Mouse (Mus musculus): ENCODE measurements around the gene Sp3. TPM values are rescaled to one million over a fixed set of nuclear protein-coding genes. Genes with fewer than 3 reads are reported as not detected.
A peak's percentile ranks its signal among the peaks of the same experiment; 100 is the strongest.
"Not testable (repeated sequence)": the region's sequence is repeated elsewhere in the genome, so short reads cannot be mapped to it uniquely, and the experiment has no call there.

The Sp3 gene
- total RNA-seq, 2 experiments from 2014 or later = 34.9 to 37.6 TPM

DNA sequence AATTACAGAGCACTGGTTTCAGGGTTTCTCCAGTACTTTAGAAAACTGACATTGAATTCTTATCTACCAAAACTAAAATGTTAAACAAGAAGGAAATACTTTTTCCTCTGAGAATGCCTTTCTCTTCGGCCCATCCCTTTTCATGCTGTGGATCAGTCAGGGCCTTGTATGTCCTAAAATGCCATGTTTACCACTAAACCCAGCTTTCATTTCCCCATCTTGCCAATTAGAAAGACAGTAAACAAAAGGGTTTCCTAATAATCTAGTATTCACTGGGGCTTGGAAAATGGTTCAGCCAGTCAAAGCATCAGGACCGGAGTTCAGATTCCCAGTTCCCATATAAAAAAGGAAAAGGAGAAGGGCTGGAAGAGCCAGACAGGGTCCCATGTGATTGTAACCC lies 14.8 kb downstream of the Sp3 start:
- intact Hi-C loops (cut with DNase I) = no loop called here
- DNase-seq = no peak

DNA sequence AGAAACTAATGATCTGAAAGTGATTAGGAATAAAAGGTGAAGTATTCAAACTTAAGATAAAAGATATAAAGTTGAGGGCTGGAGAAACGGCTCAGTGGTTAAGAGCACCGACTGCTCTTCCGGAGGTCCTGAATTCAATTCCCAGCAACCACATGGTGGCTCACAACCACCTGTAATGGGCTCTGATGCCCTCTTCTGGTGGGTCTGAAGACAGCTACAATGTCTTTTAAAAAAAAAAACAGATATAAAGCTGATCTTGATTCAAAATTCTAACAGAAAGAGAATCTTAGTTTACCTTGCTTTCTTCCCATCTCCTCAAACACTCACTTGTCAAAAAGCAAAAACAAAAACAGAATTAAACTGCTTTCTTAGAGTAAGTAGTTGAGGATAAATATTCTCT lies 23.8 kb downstream of the Sp3 start:
- intact Hi-C loops (cut with DNase I) = no loop called here
- no peak for DNase-seq

DNA sequence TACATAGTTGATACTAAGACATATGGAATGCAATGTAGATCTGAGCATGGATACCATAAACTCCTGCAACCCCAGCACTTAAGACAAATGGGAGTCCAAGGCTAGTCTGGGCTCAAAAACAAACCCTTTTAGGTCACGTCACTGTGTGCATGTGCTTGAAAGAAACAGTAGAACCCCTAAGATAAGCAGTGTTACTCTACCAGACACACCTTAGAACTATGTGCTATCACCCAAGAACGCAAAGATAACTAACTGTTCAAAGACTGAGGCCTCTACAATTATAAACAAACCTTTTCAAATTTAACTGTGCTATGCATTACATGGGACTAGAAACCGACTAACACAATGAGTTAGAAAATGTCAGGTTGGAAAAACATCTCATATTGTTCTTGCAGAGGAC lies 27.3 kb downstream of the Sp3 start:
- intact Hi-C loops (cut with DNase I) = no loop called here
- DNase-seq = no peak

DNA sequence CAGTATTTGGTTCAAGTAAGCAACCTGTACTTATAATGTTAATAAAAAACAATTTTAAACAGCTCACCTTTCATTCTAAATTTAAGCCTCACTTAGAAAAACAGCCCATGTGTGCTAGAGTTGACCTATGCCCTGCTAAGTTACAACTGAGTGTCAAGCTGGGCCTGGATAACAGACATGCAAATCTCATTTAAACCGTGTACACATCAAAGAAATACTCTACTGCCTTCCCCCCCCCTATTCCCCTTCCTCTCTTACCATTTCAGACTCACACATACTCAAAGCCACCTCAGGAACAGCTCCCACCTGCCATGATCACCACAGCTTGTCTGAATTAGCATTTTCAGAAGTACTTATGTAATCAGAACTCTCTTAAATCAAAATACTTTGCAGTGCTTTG lies 44.3 kb downstream of the Sp3 start:
- no peak for DNase-seq
- intact Hi-C loops (cut with DNase I) = no loop called here

DNA sequence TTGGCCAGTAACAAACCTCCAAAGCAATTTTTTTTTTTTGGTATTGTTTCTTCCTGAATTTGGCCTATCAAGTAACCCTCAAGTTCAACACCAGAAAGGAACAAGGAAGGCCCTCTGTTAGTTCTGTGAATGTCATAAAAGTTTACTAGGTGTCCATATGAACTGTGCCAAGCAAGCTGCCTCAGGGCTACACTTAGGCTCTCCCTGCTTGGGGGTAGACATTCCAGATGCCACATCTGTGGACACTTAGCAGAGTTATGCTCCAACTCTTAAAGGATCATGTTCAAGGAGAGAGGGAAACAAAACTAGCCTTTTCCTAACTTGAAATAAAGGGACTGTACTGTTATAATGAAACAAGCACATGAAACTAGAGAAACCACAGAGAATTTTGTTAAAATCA lies 48.1 kb downstream of the Sp3 start:
- intact Hi-C loops (cut with DNase I) = no loop called here
- DNase-seq = no peak

DNA sequence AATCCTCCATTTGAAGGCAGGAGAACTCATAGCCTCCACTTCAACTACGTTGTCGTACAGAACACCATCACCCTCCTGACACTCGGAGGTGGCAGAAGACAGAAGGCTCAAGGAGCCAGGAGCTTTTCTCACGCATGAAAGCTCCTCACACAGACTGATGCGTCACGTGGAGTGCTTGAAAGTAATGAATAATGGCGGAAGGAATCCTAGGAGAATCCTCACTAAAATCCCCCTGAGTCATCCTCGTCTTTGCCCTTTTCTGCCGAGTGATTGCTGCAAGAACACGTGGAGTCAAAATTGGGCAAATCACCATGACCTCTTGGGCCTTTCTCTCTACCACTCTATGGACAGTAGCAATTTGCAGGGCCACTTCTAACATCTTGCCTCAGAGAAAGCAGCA lies 55.3 kb downstream of the Sp3 start:
- intact Hi-C loops (cut with DNase I) = no loop called here
- no peak for DNase-seq

DNA sequence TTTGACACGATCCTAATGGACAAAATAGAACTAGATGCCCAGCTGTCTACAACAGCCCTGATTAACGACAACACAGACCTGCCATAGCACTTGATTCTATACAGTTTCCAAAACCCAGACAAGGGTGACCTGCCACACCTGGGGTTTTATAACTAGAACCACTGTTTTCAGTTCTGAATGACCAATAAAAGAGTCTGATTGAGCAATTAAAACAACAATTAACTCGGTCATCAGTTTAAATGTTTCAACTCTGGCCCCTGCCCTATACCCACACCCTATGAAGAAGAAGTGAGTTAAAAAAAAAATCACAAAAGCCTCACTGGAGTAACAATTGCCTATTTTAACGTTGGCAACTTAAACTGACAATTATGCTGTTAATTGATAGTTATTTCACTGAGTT lies 64.1 kb downstream of the Sp3 start:
- intact Hi-C loops (cut with DNase I) = no loop called here
- DNase-seq = no peak

DNA sequence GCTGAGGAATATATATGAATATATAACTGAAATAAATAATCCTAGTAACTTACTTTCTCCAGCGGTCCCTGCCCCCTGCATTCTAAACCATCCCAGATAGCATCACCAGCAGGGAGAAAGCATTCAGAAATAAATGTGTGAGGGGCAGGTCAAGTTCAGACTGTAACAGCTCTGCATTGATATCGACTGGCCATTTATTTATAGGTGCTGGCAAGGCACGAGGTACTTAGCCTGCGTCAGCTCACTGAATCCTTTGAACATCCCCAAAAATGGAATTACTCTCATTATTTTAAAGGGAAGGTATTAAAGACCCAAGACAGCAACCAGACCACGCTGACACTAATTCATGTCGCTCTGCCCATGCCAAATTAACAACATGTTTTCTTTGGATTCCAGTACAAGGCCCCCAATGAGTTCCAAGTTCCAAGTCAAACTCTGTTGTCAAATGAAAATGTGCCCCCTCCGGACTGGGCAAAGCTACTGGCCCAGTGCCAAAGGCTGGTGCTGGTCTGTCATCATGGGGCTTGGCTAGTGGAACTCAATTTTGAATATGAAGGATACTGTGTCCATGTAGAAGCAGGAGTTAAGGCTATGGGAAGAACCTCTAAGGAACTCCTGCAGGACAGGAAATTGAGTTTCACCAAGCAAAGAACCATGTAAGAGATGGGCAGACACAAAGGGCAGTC lies 64.9 kb downstream of the Sp3 start:
- intact Hi-C loops (cut with DNase I) = no loop called here
- DNase-seq = no peak

DNA sequence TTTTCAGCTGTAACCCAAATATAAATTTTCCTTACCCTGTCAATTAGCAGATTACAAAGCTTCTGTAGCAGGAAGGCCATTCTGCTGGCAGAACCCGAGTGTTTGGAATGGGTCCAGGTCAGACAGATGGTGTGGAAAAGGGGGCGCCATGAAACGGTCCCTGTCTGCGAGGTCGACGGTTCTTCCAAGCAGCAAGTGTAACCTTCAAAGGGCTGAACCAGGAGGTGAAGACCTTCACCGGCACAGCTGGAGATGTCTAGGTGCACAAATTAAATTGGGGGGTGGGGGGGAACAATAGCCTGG lies 66.8 kb downstream of the Sp3 start:
- intact Hi-C loops (cut with DNase I) = no loop called here
- DNase-seq = no peak

DNA sequence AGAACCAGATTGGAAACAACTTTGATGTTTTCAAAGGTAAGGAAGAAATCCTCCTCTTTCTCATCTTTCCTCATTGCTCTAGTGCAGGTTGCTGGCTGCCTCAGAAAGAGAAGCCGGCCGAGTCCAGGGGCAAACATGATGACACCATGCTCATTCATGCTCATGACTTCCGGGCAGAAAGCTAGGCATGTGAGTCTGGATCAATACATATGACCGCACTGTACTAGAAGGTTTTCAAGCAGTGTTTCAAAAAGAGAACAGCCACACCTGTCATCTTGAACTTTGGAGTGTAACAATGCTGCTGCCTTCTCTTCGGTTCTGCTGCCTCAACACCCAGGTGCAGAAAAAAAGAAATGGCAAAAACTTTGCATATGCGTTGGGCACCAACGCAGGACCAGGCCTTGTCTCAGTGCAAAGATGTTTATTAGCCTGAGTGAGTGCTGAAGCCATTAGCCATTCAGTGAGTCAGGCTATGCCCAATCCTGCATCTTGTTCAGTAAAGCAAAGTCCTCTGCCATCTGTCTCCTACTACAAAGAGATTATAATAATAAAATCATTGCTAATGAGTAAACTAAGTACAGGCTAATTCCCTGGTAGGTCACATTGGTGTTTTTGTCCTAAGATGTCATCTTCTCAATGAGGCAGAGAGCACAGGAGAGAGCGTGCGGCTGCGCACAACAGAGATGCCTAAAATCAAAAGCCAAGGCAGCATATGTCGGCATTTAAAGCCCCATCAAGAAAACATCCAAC lies 67.4 kb downstream of the Sp3 start:
- intact Hi-C loops (cut with DNase I) = no loop called here
- DNase-seq = no peak

DNA sequence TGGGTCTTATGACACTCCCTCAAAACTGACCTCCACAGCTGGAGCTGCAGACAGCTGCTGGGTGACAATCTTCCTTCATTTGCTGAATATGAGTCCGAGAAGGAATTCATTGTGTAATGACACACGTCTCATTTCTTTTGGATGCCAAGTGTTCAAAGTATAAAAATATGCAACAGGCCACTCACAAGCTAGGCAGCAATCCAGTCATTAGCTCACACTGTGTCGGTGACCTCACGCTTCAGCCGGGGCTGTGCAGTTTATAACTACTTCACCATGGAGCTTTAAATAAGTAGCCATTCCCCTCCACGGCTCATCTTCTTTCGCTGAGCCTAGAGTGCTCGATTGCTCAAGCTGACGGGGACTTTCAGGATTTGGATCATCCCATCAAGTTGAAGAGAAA lies 68.7 kb downstream of the Sp3 start:
- intact Hi-C loops (cut with DNase I) = no loop called here
- peak; percentile 16 to 39 for DNase-seq

DNA sequence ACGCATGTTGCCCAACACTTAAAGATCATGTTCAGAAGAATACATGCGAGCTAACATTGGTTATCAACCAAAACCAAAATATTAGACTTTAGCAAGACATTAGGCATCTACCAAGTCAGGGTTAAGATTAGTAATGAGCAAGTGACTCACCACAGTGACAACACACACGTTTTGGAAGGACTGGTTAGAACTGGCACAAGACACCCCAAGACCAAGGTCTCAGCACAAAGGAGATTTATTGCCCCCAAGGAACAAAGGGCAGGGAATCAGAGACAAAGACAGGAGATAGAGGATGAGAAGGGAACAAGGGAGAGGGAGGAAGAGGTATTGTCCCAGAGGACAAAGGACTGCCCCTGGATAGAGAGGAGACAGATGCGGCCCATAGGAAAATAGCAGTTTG lies 71.2 kb downstream of the Sp3 start:
- intact Hi-C loops (cut with DNase I) = loop anchor here (10.0 kb wide), 1 partner anchor 146 kb away; no protein-coding TSS in a partner anchor
- DNase-seq = no peak

DNA sequence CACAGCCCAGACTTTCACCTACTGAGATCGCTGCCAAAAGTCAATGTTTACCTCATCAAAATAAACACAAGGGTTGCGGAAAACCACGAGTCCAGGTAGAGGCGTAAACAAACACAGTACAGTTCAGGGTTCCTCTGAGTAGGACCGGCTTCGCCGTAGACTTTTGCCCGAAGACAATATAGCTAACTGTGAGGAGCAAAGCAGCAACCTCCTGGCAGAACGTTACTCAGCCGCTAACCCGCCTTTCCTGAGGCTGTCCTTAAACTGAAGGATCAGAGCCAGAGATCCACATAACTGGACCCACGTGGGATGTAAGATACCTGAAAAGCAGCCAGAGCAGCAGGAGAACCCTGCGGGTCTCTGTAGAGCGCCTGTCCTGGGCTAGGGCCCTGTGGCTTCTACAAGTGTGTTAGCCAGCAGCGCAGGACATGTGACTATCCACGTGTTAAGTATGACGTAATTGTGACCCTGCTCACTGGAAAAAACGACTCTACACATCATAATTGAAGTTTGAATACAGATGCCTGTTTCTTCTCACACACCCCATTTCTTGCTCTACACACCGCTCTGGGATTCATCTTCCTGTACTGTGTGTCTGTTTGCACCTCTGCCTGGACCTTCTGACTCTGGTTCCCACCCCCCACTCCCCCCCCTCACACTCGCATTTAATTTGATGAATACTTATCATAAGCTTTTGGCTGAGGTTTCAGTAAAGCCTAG lies 71.9 kb downstream of the Sp3 start:
- DNase-seq = peak in 1 of 2 experiments; percentile 29
- intact Hi-C loops (cut with DNase I) = loop anchor here (10.0 kb wide), 1 partner anchor 146 kb away; no protein-coding TSS in a partner anchor

DNA sequence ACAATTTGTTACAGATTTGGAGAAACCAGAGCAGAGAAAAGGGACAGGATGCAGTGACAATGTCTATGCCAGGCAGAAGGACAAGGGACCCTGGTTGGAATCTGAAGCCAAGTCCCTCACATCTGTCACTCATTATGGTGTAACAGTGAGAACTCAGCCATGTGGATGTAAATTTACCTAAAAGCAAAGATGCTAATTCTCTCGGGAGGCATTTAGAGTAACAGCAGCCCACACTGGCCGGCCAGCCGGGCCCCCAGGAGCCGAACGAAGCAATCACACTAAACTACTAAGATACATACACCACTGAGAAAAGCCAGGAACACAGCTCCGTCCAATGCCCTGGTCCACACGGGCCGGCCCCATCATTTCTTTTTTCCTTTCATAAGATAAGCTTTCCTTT lies 73.5 kb downstream of the Sp3 start:
- no peak for DNase-seq
- intact Hi-C loops (cut with DNase I) = loop anchor here (10.0 kb wide), 1 partner anchor 148 kb away; no protein-coding TSS in a partner anchor

DNA sequence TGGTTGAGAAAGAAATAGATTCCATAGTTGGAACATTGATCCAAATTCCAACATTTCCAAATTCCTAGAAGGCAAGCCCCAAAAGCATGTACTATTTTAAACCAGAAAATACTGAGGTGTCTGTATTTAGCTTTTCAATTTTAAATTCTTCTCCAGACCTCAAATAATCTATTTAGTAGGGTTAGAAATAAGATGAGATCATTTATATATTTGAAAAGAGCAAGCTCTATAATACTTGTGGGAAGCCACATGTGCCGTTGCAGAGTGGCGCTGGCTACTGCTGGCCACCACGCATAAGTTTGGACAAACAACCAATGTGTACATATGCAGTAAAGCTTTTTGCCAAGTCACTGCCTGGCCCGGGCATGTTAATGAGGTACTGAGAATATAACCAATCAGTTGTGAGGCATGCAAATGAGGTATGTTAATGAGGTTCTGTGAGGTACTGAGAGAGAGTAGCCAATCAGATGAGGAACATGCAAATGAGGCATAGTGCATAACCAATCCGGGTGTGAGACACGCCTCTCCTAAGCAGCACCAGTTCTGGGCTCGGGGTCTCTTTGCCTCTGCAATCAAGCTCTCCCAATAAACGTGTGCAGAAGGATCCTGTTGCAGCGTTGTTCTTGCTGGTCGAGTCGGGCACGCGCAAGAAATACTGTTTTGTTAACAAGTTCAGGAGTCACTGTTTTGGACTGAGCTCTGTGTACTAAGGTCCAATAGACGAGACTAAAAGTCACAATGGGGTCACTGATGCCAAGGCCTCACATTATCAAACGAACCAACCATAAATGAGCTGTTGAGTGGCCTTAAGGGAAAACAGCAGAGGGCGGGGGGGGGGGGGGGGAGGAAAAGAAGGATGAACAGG lies 77.2 kb downstream of the Sp3 start:
- intact Hi-C loops (cut with DNase I) = loop anchor here (10.0 kb wide), 1 partner anchor 152 kb away; no protein-coding TSS in a partner anchor
- DNase-seq = not testable (repeated sequence)

DNA sequence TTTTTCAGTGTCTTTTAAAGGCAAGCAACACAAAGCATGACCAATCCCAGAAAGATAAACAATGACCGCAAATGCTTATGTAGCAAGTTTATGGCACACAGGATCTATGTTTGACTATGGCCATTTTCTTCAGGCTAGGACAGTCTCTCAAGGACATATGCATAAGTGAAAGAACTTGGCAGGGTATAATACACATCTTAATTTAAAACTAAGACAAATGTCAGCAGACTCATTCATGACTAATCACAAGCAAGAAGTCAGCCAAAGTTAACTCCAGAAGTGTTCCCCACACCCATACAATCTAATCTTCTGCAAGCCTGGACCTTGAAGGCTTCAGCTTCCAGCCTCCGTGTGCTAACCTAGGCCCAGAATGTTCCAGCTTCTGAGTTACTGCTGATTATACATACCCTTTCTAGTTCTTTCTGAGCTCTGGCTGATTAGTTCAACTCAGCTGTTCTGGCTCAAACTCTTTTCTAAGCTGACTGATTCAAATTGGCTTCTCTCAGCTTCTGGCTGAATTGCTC lies 81.4 kb downstream of the Sp3 start:
- DNase-seq = no peak
- intact Hi-C loops (cut with DNase I) = no loop called here

DNA sequence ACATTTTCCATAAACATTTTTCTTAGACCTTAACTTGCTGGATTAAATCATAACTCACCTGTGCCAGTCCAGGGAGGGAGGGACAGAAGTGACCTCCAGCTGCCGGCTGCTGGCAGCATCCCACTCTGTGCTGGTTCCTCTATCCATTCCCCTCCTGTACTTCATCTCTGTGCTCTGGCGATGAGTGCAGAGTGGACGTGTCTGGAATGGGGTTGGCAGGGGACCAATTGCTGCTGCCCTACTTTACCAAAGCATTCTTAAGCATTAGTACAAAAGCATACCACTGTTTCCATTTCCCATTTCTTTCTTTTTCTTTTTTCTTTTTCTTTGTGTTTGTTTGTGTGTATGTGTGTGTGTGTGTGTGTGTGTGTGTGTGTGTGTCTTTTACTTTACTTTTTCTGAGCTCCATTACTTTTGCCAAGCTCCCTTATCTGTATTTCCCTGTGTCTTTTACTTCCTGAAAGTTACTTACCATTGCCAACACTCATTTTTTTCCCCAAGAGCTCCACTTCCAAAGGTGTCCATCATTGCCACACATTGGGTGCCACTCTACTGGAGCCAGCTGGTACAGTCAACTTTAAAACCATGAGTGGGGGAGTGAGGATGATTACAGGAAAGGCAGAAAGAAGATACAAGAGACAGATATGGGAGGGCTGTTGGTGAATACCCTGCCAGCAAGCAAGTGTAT lies 82.0 kb downstream of the Sp3 start:
- intact Hi-C loops (cut with DNase I) = no loop called here
- peak; percentile 50 to 52 for DNase-seq

DNA sequence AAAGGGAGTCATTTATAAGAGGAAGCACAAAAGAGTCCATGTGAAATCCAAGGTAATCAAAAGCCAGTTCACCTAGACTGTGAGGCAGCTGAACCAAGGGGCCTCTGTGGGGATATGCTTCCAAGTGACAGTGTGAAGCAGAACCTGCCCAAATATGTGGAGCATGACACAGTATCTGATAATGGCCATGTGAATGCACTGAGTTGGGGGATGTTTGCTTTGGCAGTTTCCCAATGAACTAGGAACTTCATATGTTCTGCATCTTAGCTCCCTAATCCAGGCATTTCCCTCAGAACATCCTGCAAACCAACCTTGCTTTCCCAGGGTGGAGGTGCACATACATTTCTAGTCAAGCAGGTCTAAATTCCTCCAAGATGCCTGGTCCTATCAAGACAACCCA lies 90.4 kb downstream of the Sp3 start:
- intact Hi-C loops (cut with DNase I) = no loop called here
- DNase-seq = no peak
